Mouse (Mus musculus) ES-E14 (cell line): ENCODE results near the gene Arsb.

Source experiments
- CHD2 ChIP-seq: IDR thresholded peaks from 2 replicates; pipeline ENCODE4 v1.6.1; 2014; ENCODE audit warnings: mild to moderate bottlenecking, low read depth, low read length, inconsistent platforms
- HCFC1 ChIP-seq: IDR thresholded peaks from 2 replicates; pipeline ENCODE4 v1.6.1; 2012; ENCODE audit warnings: low read length, inconsistent platforms, borderline replicate concordance; ENCODE audit not compliant: insufficient read depth
- MAFK ChIP-seq: IDR thresholded peaks from 2 replicates; pipeline ENCODE4 v1.6.1; 2014; ENCODE audit warnings: mild to moderate bottlenecking, low read depth, low read length, inconsistent platforms; ENCODE audit not compliant: insufficient read depth
- ZNF384 ChIP-seq: IDR thresholded peaks from 2 replicates; pipeline ENCODE4 v1.6.1; 2012; ENCODE audit warnings: low read depth, low read length, inconsistent platforms

- TF ChIP-seq HCFC1 (no peak), MAFK (no peak), CHD2 (no peak), ZNF384 (no peak)
Measured at GRCm38 (mm10) chr13:93889991-93890390, 118.6 kb downstream of the Arsb start.
